Mouse (Mus musculus): ENCODE data around the gene Csde1.

DNA sequence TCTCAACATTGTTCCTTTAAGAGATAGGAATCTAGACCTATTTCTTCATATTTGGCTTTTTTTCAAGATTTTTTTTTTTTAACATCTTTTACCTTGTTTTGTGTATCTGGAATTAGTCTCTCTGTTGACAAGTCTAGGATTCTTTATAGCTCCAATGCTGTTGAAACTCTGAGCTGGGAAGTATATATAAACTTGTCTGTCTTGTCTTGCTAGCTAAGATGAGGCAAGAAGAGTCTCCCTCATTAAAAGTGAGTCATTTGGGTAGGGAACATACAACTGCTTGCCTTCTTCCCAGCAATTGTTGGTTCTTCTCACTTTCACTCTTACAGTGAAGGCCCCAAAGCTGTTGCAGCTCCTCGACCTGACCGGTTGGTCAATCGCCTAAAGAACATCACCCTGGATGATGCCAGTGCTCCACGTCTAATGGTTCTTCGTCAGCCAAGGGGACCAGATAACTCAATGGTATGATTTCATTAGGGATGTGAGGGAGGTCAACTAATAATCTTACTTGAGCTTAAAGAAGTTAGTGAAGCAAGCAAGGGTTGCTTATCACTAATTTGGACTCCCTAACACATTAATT lies 35.9 kb downstream of the Csde1 start:
- TF ChIP-seq POLR2A (IDR thresholded peaks at IDR 0.05; ENCODE audit: extremely low read depth, insufficient read depth, low read length) (no peak), CTCF (IDR thresholded peaks at IDR 0.05; ENCODE audit: extremely low read depth, insufficient read depth, low read length) (no peak)
